Mouse (Mus musculus) adrenal gland, postnatal 14 days (tissue): ENCODE measurements around the gene Srrm2. TPM values are rescaled to one million over a fixed set of nuclear protein-coding genes. Genes with fewer than 3 reads are reported as not detected.
"Not testable (repeated sequence)": the region's sequence is repeated elsewhere in the genome, so short reads cannot be mapped to it uniquely, and the experiment has no call there.

Experiments
- DNase-seq: peaks from one replicate; pipeline ENCODE4 v3.0.0; 2021; ENCODE audit warnings: mixed read lengths
- total RNA-seq: library from RNA; stranded (reverse); gene quantifications from 2 replicates; pipeline ENCODE4 v1.2.3, GENCODE M21; 2021

Srrm2 gene
- total RNA-seq, 1 experiment from 2014 or later, result 515 TPM

- no peak for DNase-seq
Observed at GRCm38 (mm10) chr17:23770493-23770892, 19.8 kb upstream of the Srrm2 start.

- no peak for DNase-seq
Observed at GRCm38 (mm10) chr17:23770896-23771283, 19.4 kb upstream of the Srrm2 start.

- peak; percentile 98 for DNase-seq
Observed at GRCm38 (mm10) chr17:23771284-23772218, 18.8 kb upstream of the Srrm2 start, which contains the start of gene Flywch1. Gene Flywch1, minus strand, starts transcription at chr17:23771602.

- not testable (repeated sequence) for DNase-seq
Observed at GRCm38 (mm10) chr17:23772219-23772556, 18.1 kb upstream of the Srrm2 start.

- no peak for DNase-seq
Observed at GRCm38 (mm10) chr17:23773676-23774075, 16.7 kb upstream of the Srrm2 start.

GRCm38 (mm10) chr17:23774090-23774489, 16.2 kb upstream of the Srrm2 start:
- DNase-seq, result peak; percentile 92

GRCm38 (mm10) chr17:23776216-23776615, 14.1 kb upstream of the Srrm2 start:
- DNase-seq, result no peak

- DNase-seq, result no peak
Observed at GRCm38 (mm10) chr17:23777141-23777540, 13.2 kb upstream of the Srrm2 start.

- DNase-seq, result no peak
Observed at GRCm38 (mm10) chr17:23778447-23778846, 11.9 kb upstream of the Srrm2 start.

GRCm38 (mm10) chr17:23783352-23783751, 7.0 kb upstream of the Srrm2 start:
- DNase-seq, result no peak

GRCm38 (mm10) chr17:23785561-23786471, 4.5 kb upstream of the Srrm2 start, which contains the start of gene Flywch2:
Gene Flywch2, minus strand, starts transcription at chr17:23786081.
- peak; percentile 89 for DNase-seq

GRCm38 (mm10) chr17:23786510-23786931, 3.8 kb upstream of the Srrm2 start:
- peak; percentile 44 for DNase-seq

GRCm38 (mm10) chr17:23788973-23789372, 1.4 kb upstream of the Srrm2 start:
- DNase-seq, result no peak

GRCm38 (mm10) chr17:23789749-23790268, 523 bp upstream of the Srrm2 start:
- DNase-seq, result no peak

- DNase-seq, result no peak
Observed at GRCm38 (mm10) chr17:23791079-23791357, 686 bp downstream of the Srrm2 start.

- DNase-seq, result no peak
Observed at GRCm38 (mm10) chr17:23795323-23795722, 5.0 kb downstream of the Srrm2 start.

- no peak for DNase-seq
Observed at GRCm38 (mm10) chr17:23797316-23797715, 7.0 kb downstream of the Srrm2 start.

- DNase-seq, result no peak
Observed at GRCm38 (mm10) chr17:23801627-23802026, 11.3 kb downstream of the Srrm2 start.

- peak; percentile 98 for DNase-seq
Observed at GRCm38 (mm10) chr17:23802746-23803365, 12.5 kb downstream of the Srrm2 start.

GRCm38 (mm10) chr17:23803366-23804041, 13.2 kb downstream of the Srrm2 start:
- peak; percentile 95 for DNase-seq

GRCm38 (mm10) chr17:23804426-23805085, 14.2 kb downstream of the Srrm2 start:
- DNase-seq, result peak; percentile 4
